Mouse (Mus musculus) intestine, embryonic 14.5 days (tissue): ENCODE measurements at regions not wholly inside any gene's neighbourhood (a gene's known extent, or its start where the extent isn't known, plus 50 kb on each side); places are given as distances from the start of the nearest gene placed in this dataset.

Experiments used
- ATAC-seq: fragments of 200-750 bp; cut with Nextera tagmentation; replicated peaks from 2 replicates; pipeline ENCODE4 v1.8.0; 2017; ENCODE audit warnings: low read depth, moderate number of reproducible peaks, moderate TSS enrichment, moderate library complexity; ENCODE audit not compliant: low FRiP score, low TSS enrichment
- DNase-seq: peaks from one replicate; pipeline ENCODE4 v3.0.0-alpha.2; 2018; ENCODE audit warnings: low spot score
- H3K27ac ChIP-seq: fragments of 300-500 bp; sonication (generic); 2 replicates; pipeline ENCODE4 v1.5.1; 2014; ENCODE audit warnings: low read depth, mild to moderate bottlenecking, control low read depth
- H3K27me3 ChIP-seq: fragments of 300-500 bp; sonication (generic); replicated peaks from 2 replicates; pipeline ENCODE4 v1.6.1; 2014; ENCODE audit warnings: low read length, control low read depth; ENCODE audit not compliant: control insufficient read depth, insufficient read depth
- H3K36me3 ChIP-seq: fragments of 300-500 bp; sonication (generic); 2 replicates; pipeline ENCODE4 v1.6.1; 2014; ENCODE audit warnings: low read length, control low read depth; ENCODE audit not compliant: control insufficient read depth, insufficient read depth
- H3K4me1 ChIP-seq: fragments of 300-500 bp; sonication (generic); replicated peaks from 2 replicates; pipeline ENCODE4 v1.6.1; 2014; ENCODE audit warnings: low read length, control low read depth, mixed read lengths; ENCODE audit not compliant: control insufficient read depth, insufficient read depth
- H3K4me2 ChIP-seq: fragments of 300-500 bp; sonication (generic); 2 replicates; pipeline ENCODE4 v1.6.1; 2014; ENCODE audit warnings: low read length
- H3K4me3 ChIP-seq: fragments of 300-500 bp; sonication (generic); 2 replicates; pipeline ENCODE4 v1.5.1; 2014; ENCODE audit warnings: low read depth, low read length, control low read depth, mixed read lengths
- H3K9ac ChIP-seq: fragments of 300-500 bp; sonication (generic); 2 replicates; pipeline ENCODE4 v1.6.1; 2014; ENCODE audit warnings: mild to moderate bottlenecking, low read length
- H3K9me3 ChIP-seq: fragments of 300-500 bp; sonication (generic); 2 replicates; pipeline ENCODE4 v1.6.1; 2016; ENCODE audit warnings: low read length, control low read depth; ENCODE audit not compliant: control insufficient read depth
- WGBS: fragments of 180-500 bp; shearing (Covaris S2); extraction: QIAGEN DNeasy Blood & Tissue Kit; methylation state at CpG from one replicate; pipeline ENCODE4 v1.1.7; 2014; 5-methylcytosine and 5-hydroxymethylcytosine counted together

DNA sequence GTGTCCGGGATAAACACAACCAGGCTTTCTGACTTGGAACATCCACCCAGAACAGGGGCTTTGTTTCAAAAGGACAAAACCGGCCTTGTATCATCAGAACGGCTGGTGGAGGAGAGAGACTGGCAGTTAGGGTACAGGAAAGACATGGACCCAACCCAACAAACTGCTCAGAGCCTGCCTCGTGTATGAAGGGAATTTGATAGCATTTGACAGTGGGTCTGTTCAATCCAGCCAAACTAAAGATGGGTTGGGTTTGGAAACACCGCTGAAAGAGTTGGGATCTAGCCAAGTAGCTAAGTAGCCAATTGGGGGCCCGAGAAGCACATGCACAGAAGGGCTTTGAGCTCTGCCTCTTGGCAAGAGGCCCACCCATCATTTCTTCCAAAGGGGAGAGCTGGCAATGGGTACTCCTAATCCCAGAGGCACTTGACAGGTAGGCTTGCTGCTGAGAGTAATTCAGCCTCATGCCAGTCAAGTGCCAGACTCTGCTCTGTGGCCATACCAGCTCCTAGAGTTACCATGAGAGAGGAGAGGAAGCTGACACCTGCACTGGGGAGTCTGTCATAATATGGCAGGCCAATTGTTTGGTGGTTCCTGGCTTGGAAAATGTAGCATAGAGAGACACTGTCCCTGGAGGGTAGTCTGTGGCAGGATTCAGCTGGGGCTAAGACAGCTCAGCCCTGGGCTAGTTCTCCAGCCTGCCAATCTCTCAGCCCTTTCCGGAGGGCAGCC is 231.1 kb upstream of the Slc24a2 start:
- no peak for ATAC-seq
- 77% methylated on average over 7 of the region's 7 CpGs for WGBS
- H3K27ac ChIP-seq, result no peak overlapping the region

DNA sequence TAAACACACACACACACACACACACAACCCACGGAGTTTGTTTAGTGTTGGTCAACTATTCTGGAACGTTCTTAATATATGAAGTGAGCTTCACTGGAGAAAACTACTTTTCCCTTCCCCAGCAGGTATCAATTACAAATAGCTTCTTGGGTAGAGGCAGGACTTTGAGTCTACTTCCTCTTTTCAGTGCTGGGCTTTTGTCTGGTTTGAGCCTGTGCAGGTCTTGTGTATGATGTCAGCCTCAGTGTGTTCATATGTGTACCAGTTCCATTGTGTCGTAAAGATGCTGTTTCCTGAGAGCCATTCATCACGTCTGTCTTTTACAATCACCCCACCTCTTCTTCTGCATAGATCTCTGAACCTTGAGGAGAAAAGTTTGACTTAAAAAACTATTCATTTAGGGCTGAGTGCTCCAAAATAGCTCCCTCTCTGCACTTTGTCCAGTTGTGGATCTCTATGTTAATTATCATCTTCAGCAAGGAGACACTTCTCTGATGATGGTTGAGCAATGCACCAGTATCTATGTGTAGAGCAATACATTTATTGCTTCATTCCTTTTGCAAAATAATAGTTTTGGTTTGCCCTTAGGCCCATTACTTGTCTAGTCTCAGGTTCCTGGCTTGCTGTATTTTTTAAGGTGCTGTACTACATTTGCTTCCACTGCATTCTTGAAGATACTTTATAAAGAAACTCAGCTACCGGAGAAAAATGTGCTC is 225.7 kb upstream of the Slc24a2 start:
- Histone ChIP-seq H3K36me3 (no peaks in the 10 kb centered on the region), H3K9me3 (no peaks in the 10 kb centered on the region), H3K4me1 (no peaks in the 10 kb centered on the region), H3K27me3 (0 out of 2 replicates have a peak, but pooled peaks cover 2% of the 10 kb centered on the region), H3K9ac (no peak overlapping the region), H3K4me3 (no peak overlapping the region), H3K27ac (no peak overlapping the region), H3K4me2 (no peak overlapping the region)
- 72% methylated on average over 5 of the region's 5 CpGs for WGBS
- no peak for DNase-seq
- ATAC-seq, result no peak

More for the DNA sequence above, 231.1 kb upstream of the Slc24a2 start:
- Histone ChIP-seq H3K4me2 (no peak overlapping the region), H3K36me3 (no peaks in the 10 kb centered on the region), H3K9me3 (no peaks in the 10 kb centered on the region), H3K4me3 (no peak overlapping the region), H3K4me1 (no peaks in the 10 kb centered on the region), H3K9ac (no peak overlapping the region), H3K27me3 (0 out of 2 replicates have a peak, but pooled peaks cover 2% of the 10 kb centered on the region)
- no peak for DNase-seq

DNA sequence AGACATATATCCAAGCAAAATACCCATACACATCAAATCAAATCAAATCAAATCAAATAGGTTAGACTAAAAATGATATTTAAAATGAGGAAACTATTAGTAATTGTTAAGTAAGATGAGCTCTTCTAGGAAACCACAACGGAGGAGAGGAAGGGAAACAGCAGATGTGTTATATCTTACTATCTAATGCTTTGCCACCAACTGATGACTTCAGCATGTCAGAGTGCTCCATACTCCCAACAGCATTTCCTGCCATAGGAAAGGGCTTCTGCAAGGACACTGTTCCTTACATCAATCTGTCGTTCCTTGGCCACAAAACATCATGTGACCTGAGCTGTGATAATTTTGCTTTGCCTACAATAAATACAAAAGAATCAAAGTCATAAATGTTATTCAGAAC is 221.8 kb upstream of the Slc24a2 start:
- WGBS, result 55% methylated on average over 2 of the region's 2 CpGs
- Histone ChIP-seq H3K4me1 (no peaks in the 10 kb centered on the region; the same call in 1 of the 2 replicates), H3K4me3 (no peak overlapping the region), H3K4me2 (no peak overlapping the region), H3K9me3 (no peaks in the 10 kb centered on the region), H3K27me3 (no peaks in the 10 kb centered on the region), H3K9ac (no peak overlapping the region), H3K27ac (no peak overlapping the region), H3K36me3 (no peaks in the 10 kb centered on the region)
- no peak for ATAC-seq
- no peak for DNase-seq

DNA sequence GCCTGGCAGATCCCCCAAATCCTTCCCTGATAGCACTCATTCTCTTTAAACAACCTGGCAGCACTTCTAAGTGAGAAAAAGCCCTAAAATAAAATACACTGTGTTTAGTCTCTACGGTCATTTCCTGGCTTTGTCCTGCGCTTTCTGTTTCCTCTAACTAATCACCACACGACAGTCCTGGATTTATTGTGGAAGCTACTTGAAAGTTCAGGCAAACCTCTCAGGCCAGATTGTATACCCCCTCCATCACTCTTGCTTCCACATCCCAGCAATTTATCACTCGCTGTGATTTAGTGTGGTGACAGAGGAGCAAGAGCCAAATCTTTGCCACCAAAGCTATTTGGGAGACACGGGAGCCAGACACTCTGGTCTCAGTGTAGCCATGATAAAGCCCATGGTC is 221.0 kb upstream of the Slc24a2 start:
- no peak overlapping the region for H3K4me3 ChIP-seq
- no peak overlapping the region for H3K4me2 ChIP-seq
- no peak for ATAC-seq
- H3K9ac ChIP-seq, result no peak overlapping the region
- no peaks in the 10 kb centered on the region for H3K9me3 ChIP-seq
- WGBS, result 16% methylated on average over 5 of the region's 5 CpGs
- H3K27me3 ChIP-seq, result no peaks in the 10 kb centered on the region
- no peaks in the 10 kb centered on the region; the same call in 1 of the 2 replicates for H3K4me1 ChIP-seq
- no peaks in the 10 kb centered on the region for H3K36me3 ChIP-seq
- H3K27ac ChIP-seq, result no peak overlapping the region
- DNase-seq, result no peak

DNA sequence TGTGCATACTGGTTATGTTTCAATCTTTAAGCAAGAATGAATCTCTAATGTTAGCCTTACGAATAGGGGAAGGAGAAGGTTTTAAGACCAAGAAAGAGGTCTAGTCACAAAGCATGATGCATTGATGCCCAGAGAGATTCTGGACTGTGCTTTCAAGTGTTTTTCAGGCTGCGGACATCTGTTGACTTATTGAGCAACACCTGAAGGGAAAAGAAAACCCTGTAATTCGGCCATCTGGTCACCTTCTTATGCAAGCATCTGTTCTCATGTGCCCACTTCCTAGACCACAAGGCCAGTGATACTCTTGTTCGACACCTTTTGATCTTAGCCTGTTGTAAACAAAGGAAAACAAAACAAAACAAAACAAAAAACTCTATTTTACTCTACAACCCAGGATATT is 218.1 kb upstream of the Slc24a2 start:
- H3K27me3 ChIP-seq, result no peaks in the 10 kb centered on the region
- 90% methylated on average over 4 of the region's 4 CpGs for WGBS
- H3K4me1 ChIP-seq, result no peaks in the 10 kb centered on the region; the same call in 1 of the 2 replicates
- no peak overlapping the region for H3K27ac ChIP-seq
- H3K9me3 ChIP-seq, result no peaks in the 10 kb centered on the region
- ATAC-seq (no peak), DNase-seq (no peak)
- no peak overlapping the region for H3K9ac ChIP-seq
- H3K4me3 ChIP-seq, result no peak overlapping the region
- H3K4me2 ChIP-seq, result no peak overlapping the region
- no peaks in the 10 kb centered on the region for H3K36me3 ChIP-seq

DNA sequence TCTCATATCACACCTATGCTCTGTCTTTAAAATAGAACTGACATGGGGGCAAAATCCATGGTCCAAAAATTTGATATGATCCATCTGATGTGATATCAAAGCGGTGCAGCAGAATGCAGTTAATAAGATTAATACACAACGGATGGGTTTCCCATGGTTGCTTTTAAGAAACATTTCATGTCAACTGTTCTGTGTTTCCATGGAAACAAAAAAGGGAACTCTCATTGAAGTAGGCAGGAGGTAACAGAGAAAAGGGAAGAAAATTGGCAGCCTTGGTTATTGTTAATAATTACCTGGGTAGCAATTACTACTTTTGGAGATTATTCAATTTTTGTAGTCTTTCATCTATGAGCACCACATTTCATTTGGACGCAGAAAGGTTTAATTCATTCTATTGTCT is 216.6 kb upstream of the Slc24a2 start:
- WGBS, result 88% methylated on average over 3 of the region's 3 CpGs
- H3K4me3 ChIP-seq, result no peak overlapping the region
- no peak for DNase-seq

DNA sequence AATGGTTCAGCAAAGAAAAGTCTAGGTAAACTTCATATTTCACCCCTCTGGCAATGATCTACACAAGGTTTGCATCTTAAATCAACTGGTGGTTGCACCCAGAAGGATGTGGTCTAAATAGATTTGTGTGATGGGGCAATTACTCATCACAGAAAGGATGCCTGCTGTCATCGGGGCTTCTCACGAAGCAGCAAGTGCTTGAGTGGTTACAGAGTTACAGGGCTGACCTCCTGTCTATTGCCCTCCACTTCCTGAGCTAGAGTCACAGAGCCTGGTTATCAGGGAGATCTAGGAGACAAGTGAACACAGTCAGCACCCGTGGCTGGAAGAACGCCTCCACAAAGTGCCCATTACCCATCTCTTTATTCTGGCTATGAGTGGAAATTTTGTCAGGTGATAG is 203.9 kb upstream of the Slc24a2 start:
- Histone ChIP-seq H3K27me3 (no peaks in the 10 kb centered on the region), H3K4me1 (no peaks in the 10 kb centered on the region), H3K9me3 (no peaks in the 10 kb centered on the region), H3K4me3 (no peak overlapping the region), H3K36me3 (no peaks in the 10 kb centered on the region), H3K4me2 (no peak overlapping the region), H3K27ac (no peak overlapping the region), H3K9ac (no peak overlapping the region)
- 26% methylated on average over 4 of the region's 4 CpGs for WGBS
- DNase-seq (no peak), ATAC-seq (no peak)

More for the DNA sequence above, 216.6 kb upstream of the Slc24a2 start:
- no peak overlapping the region for H3K27ac ChIP-seq
- no peaks in the 10 kb centered on the region; the same call in 1 of the 2 replicates for H3K4me1 ChIP-seq
- no peaks in the 10 kb centered on the region for H3K27me3 ChIP-seq
- no peaks in the 10 kb centered on the region for H3K36me3 ChIP-seq
- H3K4me2 ChIP-seq, result no peak overlapping the region
- H3K9ac ChIP-seq, result no peak overlapping the region
- ATAC-seq, result no peak
- H3K9me3 ChIP-seq, result no peaks in the 10 kb centered on the region

DNA sequence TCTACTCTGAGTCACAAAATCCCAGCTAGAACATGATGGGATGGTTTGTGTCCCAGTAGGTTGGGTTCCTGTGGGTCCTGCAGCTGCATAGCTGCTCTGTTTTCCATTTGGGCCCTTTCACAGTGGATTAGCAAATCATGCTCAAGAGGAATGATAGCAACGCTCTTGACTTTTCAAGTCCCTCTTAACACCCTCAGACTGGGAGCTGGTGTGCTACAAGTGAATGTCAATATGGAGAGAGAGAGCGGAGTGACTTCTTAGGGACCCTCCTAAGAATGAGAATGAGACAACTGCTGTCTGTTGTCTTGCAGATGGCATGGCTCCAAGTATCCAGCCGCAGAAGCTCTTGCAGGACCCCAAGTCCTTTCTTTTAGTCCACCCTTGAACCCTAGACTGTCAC is 198.1 kb upstream of the Slc24a2 start:
- Histone ChIP-seq H3K36me3 (no peaks in the 10 kb centered on the region), H3K27me3 (no peaks in the 10 kb centered on the region), H3K9ac (no peak overlapping the region), H3K4me3 (no peak overlapping the region), H3K9me3 (no peaks in the 10 kb centered on the region), H3K4me2 (no peak overlapping the region), H3K27ac (no peak overlapping the region), H3K4me1 (no peaks in the 10 kb centered on the region)
- DNase-seq (no peak), ATAC-seq (no peak)
- whole genome bisulfite sequencing, result 69% methylated on average over 3 of the region's 3 CpGs

DNA sequence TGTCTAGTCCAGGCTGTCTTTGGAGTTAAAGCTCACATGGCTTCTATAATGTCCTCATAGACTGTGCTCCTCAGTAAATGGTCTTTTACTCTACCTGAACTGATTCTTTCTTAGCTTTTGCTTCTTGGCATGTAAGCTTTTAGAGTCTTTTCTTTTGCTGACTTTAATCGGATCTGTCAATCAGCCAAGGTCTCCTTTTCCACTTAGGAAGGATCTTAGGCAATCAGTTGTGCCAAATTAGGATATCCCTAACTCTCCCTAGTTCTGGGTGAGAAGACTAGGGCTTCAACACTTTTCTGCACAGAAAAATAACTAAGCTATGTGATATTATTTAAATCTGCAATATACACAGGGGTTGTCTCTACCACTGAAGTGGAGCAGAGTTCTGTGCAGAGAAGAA is 193.8 kb upstream of the Slc24a2 start:
- ATAC-seq, result no peak
- Histone ChIP-seq H3K4me1 (no peaks in the 10 kb centered on the region), H3K4me3 (no peak overlapping the region), H3K27me3 (no peaks in the 10 kb centered on the region), H3K4me2 (no peak overlapping the region), H3K36me3 (no peaks in the 10 kb centered on the region), H3K9ac (no peak overlapping the region), H3K27ac (no peak overlapping the region), H3K9me3 (no peaks in the 10 kb centered on the region)
- 85% methylated on average over 1 of the region's 1 CpGs for WGBS
- no peak for DNase-seq
